Mouse (Mus musculus) CD8-positive naive resting alpha-beta T cell, adult 2 months (primary cell): Measurements from ENCODE around the gene Olfr485.
"Not testable (repeated sequence)": the region's sequence is repeated elsewhere in the genome, so short reads cannot be mapped to it uniquely, and the experiment has no call there.

Experiments used
- DNase-seq, 2 experiments: peaks; one replicate each; pipeline ENCODE4 v3.0.0; 2022; ENCODE audit warnings: low read depth in 2 of 2, low spot score in 2 of 2

The Olfr485 gene

DNA sequence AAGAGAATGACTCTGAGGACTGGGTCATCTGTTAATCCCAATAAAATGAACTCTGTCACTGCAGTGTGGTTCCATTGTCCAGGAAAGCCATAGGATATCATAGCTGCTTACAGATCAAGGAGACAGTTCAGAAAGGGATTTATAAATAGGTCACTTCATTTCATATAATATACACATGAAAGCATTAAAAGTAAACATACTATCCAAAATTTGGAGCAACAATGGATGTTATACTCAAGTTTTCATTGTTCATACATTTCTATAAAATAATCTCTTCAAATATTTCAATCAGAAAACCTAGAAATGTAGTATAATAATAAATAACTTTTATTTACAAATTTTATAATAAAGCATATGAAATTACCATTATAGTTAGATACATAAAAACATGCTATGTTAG is at the start of gene Olfr485:
Gene Olfr485, minus strand, starts transcription at position 101 of the 400 bp plus-strand sequence.
- no peak for DNase-seq

GRCm38 (mm10) chr7:108196938-108197337 is 37.3 kb upstream of the Olfr485 start:
- DNase-seq, result no peak

GRCm38 (mm10) chr7:108196337-108196736 is 36.7 kb upstream of the Olfr485 start:
- not testable (repeated sequence) for DNase-seq

GRCm38 (mm10) chr7:108192714-108193113 is 33.0 kb upstream of the Olfr485 start:
- DNase-seq, result not testable (repeated sequence)

DNA sequence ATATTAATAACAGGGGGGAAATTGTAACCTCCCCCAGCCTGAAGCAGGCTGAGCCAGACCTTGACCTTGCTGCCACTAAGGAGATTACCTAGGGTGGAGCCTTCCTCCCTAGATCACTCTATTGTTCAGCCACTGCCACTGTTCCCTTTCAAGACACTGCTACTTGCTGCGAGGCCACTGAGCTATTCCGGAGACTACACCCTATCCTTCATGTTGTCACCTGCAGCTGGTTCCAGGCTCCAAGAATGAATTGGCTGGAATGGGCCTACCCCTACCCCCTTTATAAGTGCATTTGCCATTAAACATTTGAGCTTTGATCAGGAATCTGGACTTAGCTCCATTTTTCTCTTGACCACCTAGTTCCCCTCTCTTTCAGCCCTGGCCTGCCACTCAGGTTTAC is 31.5 kb upstream of the Olfr485 start:
- DNase-seq, result not testable (repeated sequence)

GRCm38 (mm10) chr7:108185237-108185636 is 25.6 kb upstream of the Olfr485 start:
- DNase-seq, result not testable (repeated sequence)

- not testable (repeated sequence) for DNase-seq
Observed at GRCm38 (mm10) chr7:108184401-108184800, 24.7 kb upstream of the Olfr485 start.

DNA sequence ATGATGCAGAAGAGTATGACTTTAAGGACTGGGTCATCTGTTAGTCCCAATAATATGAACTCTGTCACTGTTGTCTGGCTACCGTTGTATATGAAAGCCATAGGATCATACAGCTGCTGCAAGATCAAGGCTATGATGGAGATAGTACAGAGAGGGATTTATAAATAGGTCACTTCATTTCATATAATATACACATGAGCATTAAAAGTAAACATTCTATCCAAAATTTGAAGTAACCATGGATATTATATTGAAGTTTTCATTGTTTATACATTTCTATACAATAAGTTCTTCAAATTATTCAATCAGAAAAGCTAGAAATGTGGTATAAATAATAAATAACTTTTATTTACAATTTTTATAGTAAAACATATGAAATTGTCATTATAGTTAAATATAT is 13.0 kb upstream of the Olfr485 start, which contains the start of gene Olfr486:
Gene Olfr486, minus strand, starts transcription at position 101 of the 400 bp plus-strand sequence.
- not testable (repeated sequence) for DNase-seq

DNA sequence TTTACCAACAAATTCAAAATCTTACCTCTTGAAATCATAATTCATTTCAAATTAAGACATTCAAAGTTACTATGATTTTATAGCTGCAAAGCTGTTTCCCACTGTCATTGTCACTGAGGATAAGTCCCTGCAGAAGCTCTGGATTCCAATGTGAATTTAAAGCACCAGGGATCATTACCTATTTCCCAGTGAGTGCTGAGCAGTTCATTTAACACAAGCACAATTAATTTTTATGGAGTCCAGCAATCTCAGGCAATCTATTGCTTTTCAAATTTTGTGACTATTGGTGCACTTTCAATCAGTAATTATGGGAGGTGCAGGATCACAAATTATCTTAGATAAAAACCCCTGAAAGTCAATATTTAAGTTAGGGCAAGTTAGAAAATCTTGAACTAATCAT is 32.3 kb downstream of the Olfr485 start, which contains the start of gene Olfr484:
Gene Olfr484, minus strand, starts transcription at position 101 of the 400 bp plus-strand sequence.
- DNase-seq, result no peak

- no peak for DNase-seq
Observed at GRCm38 (mm10) chr7:108121416-108121815, 38.3 kb downstream of the Olfr485 start.

GRCm38 (mm10) chr7:108120681-108121080 is 39.0 kb downstream of the Olfr485 start:
- DNase-seq, result no peak
